Mouse (Mus musculus): ENCODE data around the gene Tsc22d3.
"Not testable (repeated sequence)": the region's sequence is repeated elsewhere in the genome, so short reads cannot be mapped to it uniquely, and the experiment has no call there.

Gene Tsc22d3

GRCm38 (mm10) chrX:140526253-140526618 is 74.2 kb downstream of the Tsc22d3 start:
- DNase-seq = no peak

GRCm38 (mm10) chrX:140525604-140526252 is 74.7 kb downstream of the Tsc22d3 start:
- no peak for DNase-seq

- no peak for DNase-seq
These were observed 76.2 kb downstream of the Tsc22d3 start for GRCm38 (mm10) chrX:140524231-140524630.

GRCm38 (mm10) chrX:140522071-140522765 is 78.2 kb downstream of the Tsc22d3 start:
- peak; percentile 33 for DNase-seq

GRCm38 (mm10) chrX:140520146-140521102 is 80.0 kb downstream of the Tsc22d3 start:
- peak; percentile 85 for DNase-seq

- DNase-seq = no peak
These were observed 82.1 kb downstream of the Tsc22d3 start for GRCm38 (mm10) chrX:140518351-140518750.

GRCm38 (mm10) chrX:140513379-140513778 is 87.1 kb downstream of the Tsc22d3 start:
- no peak for DNase-seq

- DNase-seq = no peak
These were observed 88.5 kb downstream of the Tsc22d3 start for GRCm38 (mm10) chrX:140511687-140512651.

GRCm38 (mm10) chrX:140510696-140511429 is 89.6 kb downstream of the Tsc22d3 start:
- peak; percentile 70 for DNase-seq

- DNase-seq = no peak
These were observed 90.6 kb downstream of the Tsc22d3 start for GRCm38 (mm10) chrX:140509817-140510216.

GRCm38 (mm10) chrX:140508791-140509190 is 91.7 kb downstream of the Tsc22d3 start:
- DNase-seq = not testable (repeated sequence)

- no peak for DNase-seq
These were observed 93.1 kb downstream of the Tsc22d3 start for GRCm38 (mm10) chrX:140507377-140507776.

- no peak for DNase-seq
These were observed 93.9 kb downstream of the Tsc22d3 start for GRCm38 (mm10) chrX:140506436-140507180.

- peak; percentile 8 for DNase-seq
These were observed 94.8 kb downstream of the Tsc22d3 start for GRCm38 (mm10) chrX:140505497-140506238.

GRCm38 (mm10) chrX:140503905-140504304 is 96.6 kb downstream of the Tsc22d3 start:
- peak; percentile 64 for DNase-seq

GRCm38 (mm10) chrX:140501401-140502301 is 98.8 kb downstream of the Tsc22d3 start:
- no peak for DNase-seq

- no peak for DNase-seq
These were observed 100.2 kb downstream of the Tsc22d3 start for GRCm38 (mm10) chrX:140500306-140500705.

- not testable (repeated sequence) for DNase-seq
These were observed 102.0 kb downstream of the Tsc22d3 start for GRCm38 (mm10) chrX:140498431-140498830.

- DNase-seq = no peak
These were observed 106.3 kb downstream of the Tsc22d3 start for GRCm38 (mm10) chrX:140494170-140494569.
